Mouse (Mus musculus) kidney, adult 2 months (tissue): ENCODE measurements around the gene Galr2.

Source experiments
- CTCF ChIP-seq: fragments of 200-500 bp; conservative IDR thresholded peaks from 2 replicates; pipeline ENCODE4 v1.5.1; 2011; ENCODE audit warnings: low read depth, mild to moderate bottlenecking, control low read depth, low read length, moderate library complexity, mixed read lengths; ENCODE audit not compliant: insufficient read depth, insufficient read length
- POLR2A ChIP-seq: fragments of 200-500 bp; IDR thresholded peaks from one replicate; pipeline ENCODE4 v1.6.1; 2011; ENCODE audit warnings: low read depth, low read length, control low read depth

DNA sequence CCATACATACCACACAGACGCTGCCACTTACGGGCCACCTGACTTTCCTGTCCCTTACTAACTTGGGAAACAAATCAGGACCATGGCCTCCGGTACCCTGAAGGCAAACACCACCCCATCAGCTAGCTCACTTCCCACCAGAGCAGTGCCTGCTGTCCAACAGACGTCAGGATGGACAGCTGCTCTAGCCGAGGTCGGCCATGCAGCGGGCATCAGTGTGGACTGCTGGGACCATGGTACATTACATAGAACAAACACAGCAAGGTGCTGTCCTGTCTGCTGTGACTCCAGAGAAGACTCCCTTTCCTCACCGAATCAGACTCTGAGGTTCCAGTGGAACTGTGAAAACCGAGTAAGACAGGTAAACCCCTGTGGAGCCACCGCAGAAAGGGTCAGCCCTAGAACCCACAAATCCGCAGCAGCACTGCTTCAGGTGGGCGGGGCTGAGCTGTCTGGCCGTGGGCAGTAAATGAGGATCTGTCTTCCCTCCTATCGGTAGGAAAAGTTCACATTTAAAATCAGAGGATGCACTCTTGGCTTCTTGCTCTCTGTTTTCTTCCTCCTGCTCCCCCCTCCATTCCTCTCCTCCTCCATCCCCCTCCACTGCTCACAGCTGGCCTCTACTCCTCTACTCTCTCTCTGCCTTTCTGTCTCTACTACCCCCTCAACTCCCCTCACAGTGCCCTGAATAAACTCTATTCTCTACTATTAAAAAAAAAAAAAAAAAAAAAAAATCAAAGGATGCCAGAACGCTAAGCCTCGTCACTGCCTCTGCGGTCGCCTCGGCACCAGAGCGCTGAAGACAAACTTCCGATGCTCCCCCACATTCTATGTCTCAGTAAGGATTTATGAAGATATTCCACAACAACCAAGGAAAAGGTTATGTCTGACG lies 25.4 kb upstream of the Galr2 start:
- TF ChIP-seq CTCF (no peak), POLR2A (no peak)
